Mouse (Mus musculus) intestine, embryonic 15.5 days (tissue): ENCODE measurements around the gene Cops3. TPM values are rescaled to one million over a fixed set of nuclear protein-coding genes. Genes with fewer than 3 reads are reported as not detected.

ENCODE experiments used
- ATAC-seq: fragments of 200-750 bp; cut with Nextera tagmentation; 2 replicates; pipeline ENCODE4 v1.8.0; 2017; ENCODE audit warnings: moderate TSS enrichment, moderate library complexity
- H3K27ac ChIP-seq: fragments of 300-500 bp; sonication (generic); 2 replicates; pipeline ENCODE4 v1.5.1; 2015; ENCODE audit warnings: mild to moderate bottlenecking, inconsistent platforms
- H3K27me3 ChIP-seq: fragments of 300-500 bp; sonication (generic); replicated peaks from 2 replicates; pipeline ENCODE4 v1.6.1; 2015; ENCODE audit warnings: inconsistent platforms
- H3K36me3 ChIP-seq: fragments of 300-500 bp; sonication (generic); 2 replicates; pipeline ENCODE4 v1.6.1; 2015; ENCODE audit warnings: inconsistent platforms
- H3K4me1 ChIP-seq: fragments of 300-500 bp; sonication (generic); replicated peaks from 2 replicates; pipeline ENCODE4 v1.6.1; 2015; ENCODE audit warnings: inconsistent platforms
- H3K4me2 ChIP-seq: fragments of 300-500 bp; sonication (generic); replicated peaks from 2 replicates; pipeline ENCODE4 v1.6.1; 2015; ENCODE audit warnings: mild to moderate bottlenecking, inconsistent platforms
- H3K4me3 ChIP-seq: fragments of 300-500 bp; sonication (generic); replicated peaks from 2 replicates; pipeline ENCODE4 v1.5.1; 2015; ENCODE audit warnings: inconsistent platforms
- H3K9ac ChIP-seq: fragments of 300-500 bp; sonication (generic); 2 replicates; pipeline ENCODE4 v1.6.1; 2015; ENCODE audit warnings: inconsistent platforms
- H3K9me3 ChIP-seq: fragments of 300-500 bp; sonication (generic); 2 replicates; pipeline ENCODE4 v1.6.1; 2016; ENCODE audit warnings: inconsistent platforms
- WGBS: fragments of 180-500 bp; shearing (Covaris S2); methylation state at CpG from one replicate; pipeline ENCODE4 v1.1.7; 2015; 5-methylcytosine and 5-hydroxymethylcytosine counted together
- polyA plus RNA-seq: library from polyadenylated mRNA; unstranded; fragments of >200 nt; fragmentation: Nextera tagmentation; extraction: Ambion mirVana; gene quantifications from 2 replicates; pipeline ENCODE4 v1.2.1, GENCODE M21; 2015

Cops3 gene
- polyA plus RNA-seq, 1 experiment from 2014 or later: 193 TPM

DNA sequence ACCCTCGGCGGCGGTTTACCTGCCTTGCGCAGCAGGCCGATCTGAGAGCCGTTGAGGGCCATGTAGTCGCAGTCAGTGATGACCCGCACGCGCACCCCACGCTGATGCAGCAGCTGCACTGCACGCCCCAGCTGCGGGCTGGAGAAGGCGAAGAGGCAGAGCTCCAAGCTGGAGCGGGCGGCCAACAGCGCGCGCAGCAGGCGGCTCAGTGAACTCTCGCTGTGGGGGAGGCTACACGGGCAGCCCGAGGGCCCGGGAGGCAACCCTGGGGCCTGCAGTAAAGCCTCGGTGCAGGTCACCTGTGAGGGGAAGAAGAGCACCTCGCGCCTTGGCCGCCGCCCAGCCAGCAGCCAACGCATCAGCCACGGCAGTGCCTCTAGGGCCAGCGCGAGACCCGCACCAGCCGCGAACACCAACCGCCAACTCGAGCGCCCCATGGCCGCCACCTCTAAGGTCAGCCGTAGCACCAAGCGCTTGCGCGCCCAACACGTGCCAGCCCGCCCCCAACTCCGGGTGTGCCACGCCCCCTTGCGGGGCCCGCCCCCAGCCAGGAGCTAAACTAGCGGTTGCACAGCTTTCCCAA lies 52.3 kb downstream of the Cops3 start, which contains the start of gene Pld6:
TSS of gene Pld6 (minus strand) at position 447 of the 583 bp plus-strand sequence.
- peak; percentile 88 for ATAC-seq
- H3K36me3 ChIP-seq: peaks cover 12% of the 10 kb centered on the region
- H3K4me1 ChIP-seq: peaks cover 14% of the 10 kb centered on the region
- 0 out of 2 replicates have a peak within 1 kb of the TSS, but pooled peaks have one; percentile 5 for H3K27ac ChIP-seq
- no peaks in the 10 kb centered on the region for H3K27me3 ChIP-seq
- H3K9me3 ChIP-seq: no peaks in the 10 kb centered on the region
- peak within 1 kb of the TSS; percentile 48 for H3K4me3 ChIP-seq
- H3K9ac ChIP-seq: peak within 1 kb of the TSS; percentile 55
- WGBS: under 1% methylated on average over 49 of the region's 51 CpGs
- peak within 1 kb of the TSS; percentile 99 for H3K4me2 ChIP-seq

DNA sequence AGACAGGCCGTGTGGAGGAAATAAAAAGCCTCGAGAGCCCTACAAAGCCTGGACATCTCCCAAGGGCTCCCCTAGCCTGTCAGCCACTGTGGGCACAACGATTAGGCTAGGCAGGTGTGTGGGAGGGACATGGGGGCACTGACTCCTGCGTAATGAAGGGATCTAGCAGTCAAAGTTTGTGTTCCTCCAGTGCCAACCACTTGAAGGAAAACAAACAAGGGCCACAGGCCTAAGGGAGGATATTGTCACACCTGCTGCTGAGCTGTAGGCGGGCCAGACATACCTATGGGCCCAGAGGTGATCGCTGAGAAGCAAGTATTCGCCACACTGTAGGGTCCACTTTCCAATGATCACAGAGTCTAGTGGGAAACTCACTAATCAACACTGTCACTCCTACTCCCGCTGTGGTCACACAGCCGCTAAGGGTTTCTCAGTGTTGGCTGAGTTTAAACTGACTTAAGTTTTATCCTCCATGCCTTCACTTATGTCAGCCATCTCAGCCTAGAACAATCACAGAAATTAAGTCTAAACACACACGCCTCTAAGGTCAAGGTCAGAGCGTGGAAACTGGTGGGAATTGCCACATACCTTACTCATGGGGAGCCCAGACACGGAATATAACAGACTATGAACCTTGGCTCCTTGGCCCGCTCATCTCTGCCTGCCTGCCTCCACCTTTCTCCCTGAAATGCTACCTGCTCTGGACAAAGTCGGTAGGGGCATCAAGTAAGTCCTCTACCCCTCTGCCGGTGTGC lies 53.0 kb downstream of the Cops3 start:
- 44% methylated on average over 15 of the region's 15 CpGs for WGBS
- peak; percentile 32 for ATAC-seq
- no peaks in the 10 kb centered on the region for H3K9me3 ChIP-seq
- H3K4me1 ChIP-seq: peaks cover 14% of the 10 kb centered on the region
- H3K27ac ChIP-seq: 0 out of 2 replicates have a peak overlapping the region, but pooled peaks have one; percentile 5
- peak overlapping the region; percentile 55; the same call in 1 of the 2 replicates for H3K9ac ChIP-seq
- H3K36me3 ChIP-seq: peaks cover 5% of the 10 kb centered on the region; the same call in 1 of the 2 replicates
- H3K4me2 ChIP-seq: peak overlapping the region; percentile 99
- peak overlapping the region; percentile 48 for H3K4me3 ChIP-seq
- H3K27me3 ChIP-seq: no peaks in the 10 kb centered on the region

DNA sequence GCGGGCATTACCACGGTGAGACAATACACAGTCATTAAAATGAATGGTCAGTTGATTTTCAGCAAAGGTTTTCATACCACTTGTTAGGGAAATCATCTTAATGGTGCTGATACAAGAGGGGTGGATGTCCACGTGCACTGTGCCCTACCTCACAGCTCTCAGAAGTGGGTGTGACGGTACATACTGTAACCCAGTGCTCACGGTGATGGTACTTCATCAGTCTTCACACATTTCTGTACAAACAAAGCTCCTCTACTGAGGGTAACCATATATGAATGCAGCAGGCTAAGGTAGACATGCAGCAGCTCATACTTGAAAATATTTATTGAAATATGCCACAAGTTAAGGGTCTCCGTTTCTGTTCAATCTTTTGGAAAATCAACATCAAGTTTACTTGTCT lies 56.0 kb downstream of the Cops3 start:
- Histone ChIP-seq H3K27me3 (no peaks in the 10 kb centered on the region), H3K4me2 (no peak overlapping the region), H3K4me1 (peaks cover 11% of the 10 kb centered on the region), H3K27ac (no peak overlapping the region), H3K36me3 (no peaks in the 10 kb centered on the region), H3K4me3 (no peak overlapping the region), H3K9me3 (no peaks in the 10 kb centered on the region), H3K9ac (no peak overlapping the region)
- ATAC-seq: no peak
- WGBS: 77% methylated on average over 6 of the region's 6 CpGs

DNA sequence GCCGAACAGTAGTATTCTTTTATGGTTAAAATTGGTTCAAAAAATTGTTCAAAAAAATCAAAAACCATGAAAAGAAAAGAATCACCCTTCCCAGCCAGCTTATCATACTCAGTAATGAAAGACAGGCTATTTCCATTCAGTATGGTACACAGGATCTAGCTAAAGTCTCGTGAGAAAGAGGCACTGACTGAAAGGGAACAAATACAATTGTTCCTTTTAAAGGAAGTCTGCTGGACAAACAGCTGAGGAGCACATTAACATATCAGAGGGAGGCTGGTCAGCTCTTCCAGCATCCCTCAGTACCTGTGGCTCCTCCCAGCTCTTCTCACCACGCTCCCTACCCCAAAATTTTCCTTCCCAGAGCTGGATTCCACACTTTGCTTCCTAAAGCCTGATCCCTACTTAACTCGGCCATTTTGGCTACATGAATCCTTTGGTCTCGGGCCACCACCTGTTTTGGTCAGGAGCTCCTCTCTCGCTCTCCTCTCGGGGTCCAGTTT lies 57.5 kb downstream of the Cops3 start:
- H3K36me3 ChIP-seq: 0 out of 2 replicates have a peak, but pooled peaks cover 2% of the 10 kb centered on the region
- no peaks in the 10 kb centered on the region for H3K9me3 ChIP-seq
- H3K27ac ChIP-seq: no peak overlapping the region
- no peak for ATAC-seq
- no peak overlapping the region for H3K9ac ChIP-seq
- peaks cover 5% of the 10 kb centered on the region for H3K4me1 ChIP-seq
- H3K4me2 ChIP-seq: no peak overlapping the region
- H3K27me3 ChIP-seq: no peaks in the 10 kb centered on the region
- H3K4me3 ChIP-seq: no peak overlapping the region
- WGBS: 88% methylated on average over 7 of the region's 7 CpGs

DNA sequence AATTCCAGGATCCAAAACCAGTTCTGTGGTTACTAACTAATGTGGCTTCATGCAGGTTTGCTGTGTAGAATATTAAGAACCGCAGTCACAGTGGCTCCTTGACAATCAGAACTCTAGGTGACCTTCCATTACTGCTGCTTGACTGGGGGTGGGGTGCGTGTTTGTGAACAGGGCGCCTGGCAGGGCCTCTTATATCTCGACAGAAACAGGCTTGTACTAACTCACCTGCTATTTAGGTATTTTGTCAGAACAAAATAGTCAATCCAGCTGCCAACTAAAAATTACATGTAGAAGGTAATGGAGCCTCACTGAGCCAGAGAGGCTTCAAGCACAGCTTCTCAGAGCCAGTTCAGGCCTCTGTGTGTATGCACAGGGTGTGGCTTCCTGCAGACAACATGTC lies 59.4 kb downstream of the Cops3 start:
- no peaks in the 10 kb centered on the region for H3K27me3 ChIP-seq
- peaks cover 19% of the 10 kb centered on the region; the same call in 1 of the 2 replicates for H3K36me3 ChIP-seq
- H3K9ac ChIP-seq: no peak overlapping the region
- H3K27ac ChIP-seq: no peak overlapping the region
- ATAC-seq: no peak
- H3K4me3 ChIP-seq: no peak overlapping the region
- 70% methylated on average over 4 of the region's 4 CpGs for WGBS
- no peaks in the 10 kb centered on the region for H3K9me3 ChIP-seq
- H3K4me1 ChIP-seq: no peaks in the 10 kb centered on the region
- no peak overlapping the region for H3K4me2 ChIP-seq

DNA sequence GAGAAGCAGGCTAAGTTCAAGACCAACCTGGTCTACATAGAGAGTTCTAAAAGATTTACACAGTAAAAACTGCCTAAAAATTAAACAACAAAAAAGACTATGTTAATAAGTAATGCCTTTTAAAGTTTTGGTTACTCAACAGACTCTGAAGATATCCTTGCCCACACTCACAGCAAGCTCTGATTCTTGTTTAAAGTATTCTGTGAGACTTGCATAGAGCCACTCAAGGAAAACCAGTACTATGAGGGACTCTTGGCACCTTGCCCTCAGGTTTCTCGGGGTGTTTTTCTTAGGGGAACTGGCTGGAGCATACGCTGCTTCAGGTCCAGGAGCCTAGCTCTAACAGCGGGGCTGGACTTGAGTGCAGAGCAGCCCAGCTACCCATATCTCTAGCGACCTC lies 60.2 kb downstream of the Cops3 start:
- H3K9me3 ChIP-seq: no peaks in the 10 kb centered on the region
- WGBS: 88% methylated on average over 4 of the region's 4 CpGs
- H3K9ac ChIP-seq: no peak overlapping the region
- no peaks in the 10 kb centered on the region for H3K4me1 ChIP-seq
- H3K36me3 ChIP-seq: peaks cover 19% of the 10 kb centered on the region; the same call in 1 of the 2 replicates
- no peak overlapping the region for H3K4me3 ChIP-seq
- no peak overlapping the region for H3K4me2 ChIP-seq
- no peak overlapping the region for H3K27ac ChIP-seq
- ATAC-seq: no peak
- H3K27me3 ChIP-seq: no peaks in the 10 kb centered on the region

DNA sequence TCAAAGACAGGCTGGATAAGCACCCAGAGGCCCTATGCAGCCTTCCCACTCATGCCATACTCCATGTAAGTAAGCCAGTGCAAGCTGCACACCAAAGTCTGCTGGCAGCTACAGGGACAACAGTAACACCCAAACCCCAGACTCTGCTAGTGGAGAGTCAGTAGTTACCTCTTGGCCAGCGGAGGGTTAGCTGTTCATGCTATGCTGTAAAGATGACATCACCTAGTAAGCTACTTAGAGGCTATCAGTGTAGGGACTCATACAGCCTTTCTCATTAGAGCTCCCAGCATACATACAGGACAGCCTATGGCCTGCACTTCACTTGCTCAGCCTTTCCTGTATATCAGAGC lies 60.8 kb downstream of the Cops3 start:
- Histone ChIP-seq H3K9me3 (no peaks in the 10 kb centered on the region), H3K4me3 (no peak overlapping the region), H3K27me3 (no peaks in the 10 kb centered on the region), H3K36me3 (peaks cover 25% of the 10 kb centered on the region), H3K4me1 (no peaks in the 10 kb centered on the region), H3K9ac (no peak overlapping the region), H3K4me2 (no peak overlapping the region), H3K27ac (no peak overlapping the region)
- no peak for ATAC-seq
- WGBS: 78% methylated on average over 1 of the region's 1 CpGs

DNA sequence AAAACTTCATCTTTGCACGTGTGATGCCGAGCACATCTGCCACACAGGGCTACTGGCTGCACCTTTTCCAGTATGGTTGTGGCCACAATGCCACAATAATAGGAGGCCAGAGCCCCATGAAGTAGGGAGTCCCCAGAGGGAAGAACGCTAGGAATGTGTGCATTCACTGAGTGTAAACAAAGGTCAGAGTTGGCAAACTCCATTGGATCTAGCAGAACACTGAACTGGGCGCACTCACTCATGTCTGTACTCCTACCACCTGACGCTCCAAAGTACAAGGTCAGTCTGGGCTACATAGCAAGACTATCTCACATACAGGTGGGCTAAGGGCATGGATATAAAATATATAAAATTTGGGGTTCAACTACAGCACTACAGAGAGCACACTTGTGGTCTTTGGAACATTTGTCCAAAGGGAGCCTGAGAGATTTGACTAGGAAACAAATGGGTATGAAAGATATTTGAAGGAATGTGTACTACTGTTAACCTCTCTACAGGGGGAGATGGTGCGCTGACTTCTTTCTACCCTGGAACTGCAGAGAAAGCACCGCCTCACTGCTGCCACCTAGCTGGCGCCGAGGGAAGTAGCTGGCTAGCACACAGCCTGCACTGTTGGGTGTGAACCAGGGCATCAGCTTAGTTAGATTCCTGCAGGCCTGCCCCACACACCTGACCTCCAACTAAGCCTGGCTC lies 61.3 kb downstream of the Cops3 start:
- Histone ChIP-seq H3K27me3 (no peaks in the 10 kb centered on the region), H3K27ac (no peak overlapping the region), H3K36me3 (peaks cover 28% of the 10 kb centered on the region), H3K4me3 (no peak overlapping the region), H3K4me1 (no peaks in the 10 kb centered on the region), H3K9ac (no peak overlapping the region), H3K9me3 (no peaks in the 10 kb centered on the region), H3K4me2 (no peak overlapping the region)
- 54% methylated on average over 9 of the region's 9 CpGs for WGBS
- peak; percentile 75 for ATAC-seq

DNA sequence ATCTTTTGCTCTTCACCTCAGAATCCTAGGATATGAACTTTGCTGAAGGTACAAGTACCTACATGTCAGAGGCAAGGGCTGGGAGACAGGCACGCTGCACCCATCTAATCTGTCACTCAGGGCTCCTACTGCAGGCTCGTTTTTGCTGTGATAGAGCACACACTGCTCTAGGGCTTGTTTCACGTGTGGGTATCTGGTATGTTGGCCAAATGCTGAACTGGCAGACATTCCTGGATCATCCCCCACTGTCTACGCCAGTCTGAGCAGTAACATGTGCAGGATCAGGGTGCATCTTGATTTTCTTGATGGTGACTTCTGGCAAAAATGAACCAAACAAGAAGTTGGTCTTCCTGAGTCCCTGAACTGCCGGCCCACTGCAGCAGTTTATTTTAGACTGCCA lies 62.4 kb downstream of the Cops3 start:
- Histone ChIP-seq H3K36me3 (peaks cover 28% of the 10 kb centered on the region), H3K4me2 (no peak overlapping the region), H3K27ac (no peak overlapping the region), H3K4me3 (no peak overlapping the region), H3K27me3 (no peaks in the 10 kb centered on the region), H3K9me3 (no peaks in the 10 kb centered on the region), H3K4me1 (no peaks in the 10 kb centered on the region), H3K9ac (no peak overlapping the region)
- ATAC-seq: no peak
- WGBS: 85% methylated on average over 5 of the region's 5 CpGs

DNA sequence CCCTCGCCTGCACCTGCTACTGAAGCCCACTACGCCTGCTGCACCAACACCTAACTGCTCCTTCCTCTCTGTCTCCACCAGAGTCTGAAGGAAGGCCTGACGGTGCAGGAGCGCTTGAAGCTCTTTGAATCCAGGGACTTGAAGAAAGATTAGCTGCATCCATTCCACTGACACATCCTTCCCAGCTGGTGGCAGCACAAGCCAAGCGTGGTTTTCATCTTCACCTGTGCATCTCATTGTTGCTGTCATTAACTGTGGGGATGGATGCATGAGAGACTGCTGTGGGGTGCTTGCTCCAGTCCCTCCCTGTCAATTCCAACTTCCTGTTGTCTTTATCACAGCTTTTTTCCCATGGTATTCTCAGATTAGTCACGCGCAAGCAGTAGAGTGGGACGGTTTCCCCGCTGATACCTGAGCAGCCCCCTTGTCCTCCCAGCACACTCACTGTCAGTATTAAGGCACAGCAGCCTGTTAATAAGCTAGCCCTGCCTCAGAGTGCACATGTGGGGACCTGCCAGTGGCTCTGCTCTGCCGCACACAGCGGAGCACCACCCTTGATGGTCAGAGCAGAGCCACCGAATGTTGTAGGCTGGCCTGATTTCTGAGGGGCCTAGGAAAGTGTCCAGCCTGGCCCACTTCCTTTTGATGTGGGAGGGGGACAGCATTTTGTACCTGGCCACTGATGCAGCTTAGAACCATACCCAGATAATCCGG lies 64.0 kb downstream of the Cops3 start:
- no peak for ATAC-seq
- Histone ChIP-seq H3K4me3 (no peak overlapping the region), H3K36me3 (peaks cover 44% of the 10 kb centered on the region), H3K9me3 (no peaks in the 10 kb centered on the region), H3K4me1 (no peaks in the 10 kb centered on the region), H3K9ac (no peak overlapping the region), H3K27ac (no peak overlapping the region), H3K4me2 (no peak overlapping the region), H3K27me3 (no peaks in the 10 kb centered on the region)
- 88% methylated on average over 13 of the region's 13 CpGs for WGBS

DNA sequence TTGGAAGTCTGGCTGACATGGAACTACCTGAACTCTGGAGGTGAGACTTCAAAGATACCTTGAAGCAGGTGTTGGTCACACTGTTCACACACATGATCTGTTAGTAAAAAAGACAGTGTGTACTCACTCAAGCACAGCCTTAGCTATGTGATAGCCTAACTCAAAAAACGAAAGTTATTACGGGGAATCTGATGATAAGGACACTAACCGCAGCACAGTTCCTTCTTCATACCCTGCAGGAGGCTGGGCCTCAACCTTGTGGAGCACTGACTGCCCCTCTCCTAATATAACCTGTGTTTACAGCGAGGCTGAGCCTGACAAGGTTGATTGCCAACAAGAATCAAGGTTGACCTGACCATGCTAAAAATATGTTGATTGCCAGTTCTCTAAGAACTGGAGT lies 65.1 kb downstream of the Cops3 start:
- Histone ChIP-seq H3K4me3 (no peak overlapping the region), H3K4me1 (no peaks in the 10 kb centered on the region), H3K9me3 (no peaks in the 10 kb centered on the region), H3K27ac (no peak overlapping the region), H3K4me2 (no peak overlapping the region), H3K27me3 (no peaks in the 10 kb centered on the region), H3K36me3 (peaks cover 46% of the 10 kb centered on the region), H3K9ac (no peak overlapping the region)
- no peak for ATAC-seq
- WGBS: 86% methylated on average over 4 of the region's 4 CpGs

DNA sequence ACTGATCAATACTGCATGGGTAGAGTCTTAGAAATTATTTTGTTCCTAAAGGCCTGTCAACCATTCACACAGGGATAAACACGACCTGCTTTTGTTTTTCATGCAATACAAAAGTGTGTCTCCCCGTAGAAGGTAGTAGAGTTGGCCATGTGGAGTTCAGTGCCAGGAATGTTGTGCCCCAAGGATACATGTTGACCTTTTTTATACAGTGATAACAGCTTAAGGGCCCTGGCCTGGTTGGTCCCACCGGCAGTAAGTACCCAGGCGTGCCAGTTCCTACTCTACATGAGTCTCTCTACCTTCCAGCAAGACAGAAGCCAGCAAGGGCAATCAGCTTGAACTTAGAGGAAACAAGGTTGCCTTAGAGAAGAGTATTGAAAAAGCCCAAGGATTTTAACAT lies 66.7 kb downstream of the Cops3 start:
- Histone ChIP-seq H3K9ac (no peak overlapping the region), H3K4me3 (no peak overlapping the region), H3K4me2 (no peak overlapping the region), H3K27me3 (no peaks in the 10 kb centered on the region), H3K27ac (no peak overlapping the region), H3K4me1 (no peaks in the 10 kb centered on the region), H3K9me3 (no peaks in the 10 kb centered on the region), H3K36me3 (peaks cover 51% of the 10 kb centered on the region)
- 91% methylated on average over 4 of the region's 4 CpGs for WGBS
- no peak for ATAC-seq
